In genomic region chr5:135680967-135681545, GRCm38 (mm10) we compare ENCODE assay signal across 17 mouse cellular contexts.
"Had no signal": no experiment of that assay in that cellular context is flagged by ENCODE, and none has a peak within 500 bp of the region (broad histone marks: within the 10 kb centered on the region; RNA-seq: fewer than 3 reads in every experiment).

No protein-coding gene starts in this region.

- ATAC-seq: liver, postnatal 0 days; lung, postnatal 0 days; midbrain, embryonic 15.5 days had no signal

- H3K4me2 ChIP-seq: limb, embryonic 13.5 days; lung, embryonic 14.5 days; midbrain, embryonic 12.5 days; midbrain, embryonic 15.5 days; neural tube, embryonic 13.5 days; stomach, embryonic 15.5 days had no signal

- H3K4me1 ChIP-seq: stomach, embryonic 15.5 days had no signal

- DNase-seq: kidney, adult 11 months; kidney, adult 8-10 months; kidney, postnatal 14 days; kidney, postnatal 4 days; liver; liver, postnatal 0 days; lung, embryonic 14.5 days; thymus, postnatal 25 days had no signal

- H3K9me3 ChIP-seq: limb, embryonic 10.5 days; limb, embryonic 13.5 days; midbrain, embryonic 12.5 days; midbrain, embryonic 15.5 days; neural tube, embryonic 13.5 days; stomach, embryonic 15.5 days had no signal

- H3K9ac ChIP-seq: limb, embryonic 13.5 days; liver, embryonic 14.5 days; liver, postnatal 0 days; lung, embryonic 14.5 days; midbrain, embryonic 12.5 days; midbrain, embryonic 15.5 days; neural tube, embryonic 13.5 days; stomach, embryonic 15.5 days had no signal

- H3K4me3 ChIP-seq: limb, embryonic 10.5 days; limb, embryonic 13.5 days; midbrain, embryonic 12.5 days; midbrain, embryonic 15.5 days; neural tube, embryonic 13.5 days; stomach, embryonic 15.5 days had no signal

- H3K27ac ChIP-seq: limb, embryonic 10.5 days; limb, embryonic 13.5 days; liver, embryonic 14.5 days; macrophage; midbrain, embryonic 12.5 days; midbrain, embryonic 15.5 days; neural tube, embryonic 13.5 days; stomach, embryonic 15.5 days had no signal

- H3K36me3 ChIP-seq: limb, embryonic 10.5 days; limb, embryonic 13.5 days; midbrain, embryonic 12.5 days; midbrain, embryonic 15.5 days; neural tube, embryonic 13.5 days; stomach, embryonic 15.5 days had no signal

- H3K27me3 ChIP-seq: limb, embryonic 13.5 days; midbrain, embryonic 12.5 days; midbrain, embryonic 15.5 days; neural tube, embryonic 13.5 days; stomach, embryonic 15.5 days had no signal
